Mouse (Mus musculus) T-helper 17 cell (primary cell): ENCODE measurements around the gene Limd1.

Source experiments
- in situ Hi-C, 2 experiments: fragments of 300-600 bp; cut with MboI, MseI; formaldehyde crosslinking; loops; 1 replicate in 1 of 2; 2 replicates in 1 of 2; pipeline ENCODE4 v1.15.1; 2025; ENCODE audit warnings: high pct_unique_total_duplicates in 2 of 2

The Limd1 gene

DNA sequence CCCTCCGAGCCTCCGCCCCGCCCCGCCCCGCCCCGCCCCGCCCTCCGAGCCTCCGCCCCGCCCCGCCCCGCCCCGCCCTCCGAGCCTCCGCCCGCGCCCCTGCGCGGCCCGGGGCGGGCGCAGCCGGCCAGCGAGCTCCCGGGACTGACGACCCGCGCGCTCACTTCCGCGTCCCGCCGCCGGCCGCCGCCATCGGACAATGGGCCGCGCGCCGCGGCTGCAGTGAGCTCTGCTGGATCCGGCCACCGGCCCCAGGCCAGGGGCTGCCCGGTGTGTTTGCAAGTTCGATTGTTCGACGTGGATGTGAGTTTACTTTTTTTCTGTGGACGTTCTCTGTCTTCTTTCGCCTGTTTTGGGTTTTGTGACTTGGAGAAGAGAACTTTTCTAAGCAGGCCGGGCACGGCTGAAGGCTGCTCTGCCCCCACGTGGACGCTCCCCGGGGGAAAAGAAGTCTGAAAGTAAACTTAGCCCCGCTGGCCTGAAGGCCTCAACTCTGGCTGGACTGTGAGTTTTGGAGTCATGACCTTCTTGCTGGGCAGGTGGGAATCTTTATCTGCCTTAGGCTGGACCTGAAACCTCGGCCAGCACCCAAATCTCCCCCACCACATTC, at the start of gene Limd1:
TSS of gene Limd1 (plus strand) at position 121 of the 610 bp plus-strand sequence.
- in situ Hi-C loops: loop anchor here (25.0 kb wide), 1 partner anchor 1766 kb away; the partner anchor contains the start of genes Nktr (in 2 of the 2), Sec22c (in 2 of the 2) and Ss18l2 (in 2 of the 2)

DNA sequence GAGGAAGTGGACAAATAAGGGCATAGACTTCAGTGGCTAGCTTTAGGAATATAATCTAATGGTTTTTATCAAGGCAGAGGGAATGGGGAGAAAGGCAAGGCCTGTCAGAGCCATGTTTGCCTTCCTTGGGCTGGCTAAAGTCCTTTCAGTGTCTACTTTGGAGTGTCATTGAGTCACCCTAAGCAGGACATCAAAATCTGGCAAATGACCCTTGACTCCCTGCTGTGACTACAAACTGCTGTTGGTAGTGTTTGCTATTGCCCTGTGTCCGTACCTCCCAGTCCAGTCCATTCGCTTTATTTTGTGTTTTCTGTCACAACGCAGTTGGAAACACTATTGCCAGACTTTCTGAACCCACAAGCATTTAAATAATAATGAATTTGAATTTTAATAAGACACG, 48.6 kb upstream of the Limd1 start:
- in situ Hi-C loops: loop anchor here in 1 of 2 experiments (25.0 kb wide), 1 partner anchor 168 kb away; the partner anchor contains the start of gene Tmem158

DNA sequence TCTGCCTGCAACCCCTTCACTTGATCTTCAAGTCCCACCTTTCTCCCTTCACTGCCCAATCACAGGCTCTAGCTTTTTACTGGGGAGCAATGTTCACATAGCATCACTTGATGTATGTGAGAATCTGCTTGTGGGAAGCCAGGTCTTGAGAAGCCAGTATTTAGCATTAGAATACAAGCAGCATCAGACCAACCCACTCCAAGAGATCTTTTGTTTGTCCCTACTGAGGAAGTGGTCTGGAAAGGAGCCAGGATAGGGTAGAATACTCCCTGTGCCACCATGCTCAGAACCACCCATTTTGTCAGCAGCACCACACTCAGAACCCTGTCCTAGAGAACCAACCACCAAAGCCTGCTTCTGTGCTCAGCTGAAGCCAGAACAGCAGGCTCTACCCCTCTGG, 47.5 kb upstream of the Limd1 start:
- in situ Hi-C loops: loop anchor here in 1 of 2 experiments (25.0 kb wide), 1 partner anchor 169 kb away; the partner anchor contains the start of gene Tmem158

DNA sequence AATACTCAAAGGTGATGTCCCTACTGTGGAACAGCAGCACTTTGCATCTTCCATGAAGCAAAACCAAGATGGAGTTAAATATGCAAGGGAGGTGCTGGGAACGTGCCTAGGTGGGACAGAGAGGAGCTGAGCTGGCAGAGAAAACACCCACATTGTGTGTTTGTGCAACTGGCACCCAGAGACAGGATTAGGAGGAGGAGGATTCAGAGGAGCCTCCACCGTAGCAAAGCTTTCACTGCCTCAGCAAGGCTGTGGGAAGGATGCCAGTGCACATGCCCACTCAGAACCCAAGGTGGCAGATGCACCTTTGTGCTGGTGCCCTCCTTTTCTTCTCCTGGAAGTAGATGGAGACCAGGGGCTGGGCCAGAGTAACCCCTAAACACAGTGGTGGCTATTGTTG, 40.3 kb upstream of the Limd1 start:
- in situ Hi-C loops: loop anchor here in 1 of 2 experiments (25.0 kb wide), 1 partner anchor 176 kb away; the partner anchor contains the start of gene Tmem158

DNA sequence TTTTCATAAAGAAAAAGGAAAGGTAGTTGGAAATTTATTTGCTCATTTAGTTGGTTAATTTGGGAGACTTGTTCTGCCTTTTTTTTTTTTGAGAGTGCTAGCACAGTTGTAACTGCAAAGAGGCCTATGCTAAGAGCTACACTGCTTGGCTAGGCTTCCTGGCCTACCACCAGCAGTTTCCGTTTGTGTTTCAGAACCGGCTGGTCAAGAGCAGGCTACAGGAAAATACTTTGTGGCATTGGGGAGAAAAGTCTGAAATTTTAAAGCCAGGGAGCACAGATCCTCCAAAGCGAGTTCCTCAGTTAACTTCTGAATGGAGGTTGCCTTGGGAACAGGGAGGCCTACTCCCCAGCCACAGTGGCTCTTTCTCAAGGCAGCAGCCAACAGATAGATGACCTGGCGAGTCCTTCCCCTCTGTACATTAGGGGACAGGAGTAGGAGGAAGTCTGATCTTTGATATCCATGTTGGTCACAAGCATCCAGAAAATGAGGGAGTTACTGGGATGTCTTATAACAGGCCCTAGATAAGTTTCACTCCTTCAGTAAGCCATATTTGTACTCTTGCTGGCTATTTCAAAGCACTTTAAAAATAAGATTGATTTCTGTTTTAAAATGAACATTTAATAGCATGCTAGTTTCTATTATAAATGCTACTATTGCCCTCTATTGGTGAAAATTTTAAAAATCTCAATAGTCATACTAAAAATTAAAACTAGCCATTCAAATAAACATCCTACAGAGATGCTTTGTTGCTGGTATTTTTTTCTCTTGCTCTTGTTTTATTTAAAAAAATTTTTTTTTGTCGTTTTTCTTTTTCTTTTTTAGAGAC, 38.1 kb upstream of the Limd1 start:
- in situ Hi-C loops: loop anchor here (5.0 to 25.0 kb wide), 2 partner anchors 178 to 183 kb away; partner anchors contain the start of gene Tmem158 (in 1 of the 2)

DNA sequence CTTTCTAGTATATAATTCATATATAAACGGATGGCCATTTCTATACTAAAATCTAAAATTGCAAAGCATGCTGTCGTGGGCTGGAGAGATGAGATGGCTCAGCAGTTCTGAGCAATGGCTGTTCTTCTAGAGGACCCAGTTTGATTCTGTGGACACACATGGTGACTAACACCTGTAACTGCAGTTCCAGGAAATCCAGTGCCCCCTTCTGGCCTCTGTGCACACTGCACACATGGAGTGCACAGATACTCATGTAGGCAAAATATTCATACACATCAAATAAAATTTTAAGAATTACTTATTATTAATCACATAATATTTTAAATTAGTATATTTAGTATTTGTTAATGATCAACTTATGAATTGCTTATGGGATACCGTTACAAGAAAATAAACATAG, 31.4 kb upstream of the Limd1 start:
- in situ Hi-C loops: loop anchor here in 1 of 2 experiments (25.0 kb wide), 1 partner anchor 185 kb away; the partner anchor contains the start of gene Tmem158

DNA sequence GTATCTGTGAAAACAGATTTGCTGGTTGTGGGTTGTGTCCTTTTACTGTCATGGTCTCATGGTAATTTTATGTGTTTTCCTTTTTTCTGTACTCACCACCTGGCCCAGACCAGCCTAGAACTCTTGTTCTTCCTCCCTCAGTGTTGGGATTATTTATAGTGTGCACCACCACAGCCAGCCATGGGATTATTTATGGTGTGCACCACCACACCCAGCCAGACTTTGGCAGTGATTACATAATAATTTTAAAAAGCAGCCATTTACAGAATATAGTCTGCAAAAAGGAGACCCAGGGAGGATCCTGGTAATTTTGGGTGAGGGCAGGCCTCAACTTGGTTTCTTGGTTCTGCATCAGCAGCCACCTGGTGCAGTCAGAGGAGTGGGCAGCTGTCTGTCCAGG, 29.9 kb upstream of the Limd1 start:
- in situ Hi-C loops: loop anchor here in 1 of 2 experiments (25.0 kb wide), 1 partner anchor 186 kb away; the partner anchor contains the start of gene Tmem158

DNA sequence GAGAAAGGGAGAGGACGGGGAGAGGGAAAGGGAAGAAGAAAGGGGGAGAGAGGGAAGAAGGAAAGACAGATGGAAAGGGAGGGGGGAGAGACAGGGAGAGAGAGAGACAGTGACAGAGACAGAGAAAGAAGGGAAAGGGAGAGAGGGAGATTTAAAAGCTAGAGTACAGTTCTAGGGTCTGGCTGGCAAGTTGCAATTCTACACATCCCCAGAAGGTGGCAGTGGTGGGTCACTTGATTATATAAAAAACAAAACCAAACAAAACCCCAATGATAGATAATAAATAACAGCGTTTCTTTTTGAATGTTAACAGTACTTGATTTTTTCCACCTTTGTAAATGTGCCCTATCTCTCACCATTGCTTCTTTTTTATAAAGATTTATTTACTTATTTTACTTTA, 28.3 kb upstream of the Limd1 start:
- in situ Hi-C loops: loop anchor here in 1 of 2 experiments (5.0 to 10.0 kb wide), 2 partner anchors 75 to 293 kb away; partner anchors contain the start of gene Sacm1l

DNA sequence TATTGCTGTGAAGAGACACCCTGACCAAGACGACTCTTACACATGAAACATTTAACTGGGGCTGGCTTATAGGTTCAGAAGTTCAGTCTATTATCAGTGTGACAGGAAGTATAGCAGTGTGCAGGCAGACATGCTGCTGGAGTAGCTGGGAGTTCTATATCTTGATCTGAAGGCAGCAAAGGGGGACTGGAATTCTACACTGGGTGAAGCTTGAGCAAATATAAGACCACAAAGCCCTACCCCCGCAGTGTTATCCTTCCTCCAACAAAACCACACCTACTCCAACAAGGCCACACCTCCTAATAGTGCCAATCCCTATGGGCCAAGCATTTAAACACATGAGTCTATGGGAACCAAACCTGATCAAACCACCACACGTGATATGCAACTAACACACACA, 26.7 kb upstream of the Limd1 start:
- in situ Hi-C loops: loop anchor here in 1 of 2 experiments (5.0 to 10.0 kb wide), 2 partner anchors 73 to 294 kb away; partner anchors contain the start of gene Sacm1l

DNA sequence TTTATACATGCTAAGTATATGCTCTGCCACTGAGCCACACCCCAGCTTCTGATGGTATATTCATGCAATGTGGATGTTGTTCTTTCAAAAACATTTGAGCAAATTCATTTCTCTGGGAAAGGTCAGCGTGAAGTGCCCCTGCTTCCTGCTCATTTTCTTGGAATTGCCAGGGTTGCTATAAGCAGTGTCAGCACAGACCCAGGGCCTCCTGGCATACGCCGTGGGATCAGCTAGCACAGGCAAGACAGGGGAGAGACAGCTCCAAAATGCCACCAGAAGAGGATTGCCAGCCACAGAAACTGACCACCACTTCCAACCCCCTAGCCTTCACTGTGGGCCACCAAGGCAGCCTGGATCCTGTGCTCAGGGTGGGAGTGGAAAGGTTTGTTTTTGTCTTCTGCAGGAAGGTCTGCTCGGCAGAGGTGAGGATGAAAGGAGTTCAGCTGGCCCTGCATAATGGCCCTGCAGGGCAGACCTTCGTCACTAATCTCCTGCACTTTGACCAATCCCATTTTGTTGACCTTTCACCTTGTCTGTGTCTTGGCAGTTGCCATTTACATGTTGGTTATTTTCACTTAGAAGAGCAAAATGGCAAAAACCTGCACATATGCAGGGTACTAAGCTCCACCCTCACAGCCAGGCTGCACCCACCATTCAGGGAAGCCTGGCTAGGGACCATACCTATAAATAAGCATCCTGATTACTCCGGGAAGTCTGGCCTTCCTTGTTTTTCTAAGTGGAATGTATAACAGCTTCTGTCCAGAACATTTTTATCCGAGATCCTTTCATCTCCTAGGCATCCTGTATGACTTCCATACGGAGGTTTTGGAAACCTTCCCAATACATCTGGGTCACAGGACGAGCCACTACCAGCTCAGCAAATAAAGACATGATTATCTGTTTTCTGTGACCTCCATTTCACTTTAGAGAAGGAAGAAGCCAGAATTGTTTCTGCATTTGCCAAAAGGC, 21.6 kb upstream of the Limd1 start:
- in situ Hi-C loops: loop anchor here in 1 of 2 experiments (10.0 kb wide), 1 partner anchor 68 kb away; the partner anchor contains the start of gene Sacm1l

DNA sequence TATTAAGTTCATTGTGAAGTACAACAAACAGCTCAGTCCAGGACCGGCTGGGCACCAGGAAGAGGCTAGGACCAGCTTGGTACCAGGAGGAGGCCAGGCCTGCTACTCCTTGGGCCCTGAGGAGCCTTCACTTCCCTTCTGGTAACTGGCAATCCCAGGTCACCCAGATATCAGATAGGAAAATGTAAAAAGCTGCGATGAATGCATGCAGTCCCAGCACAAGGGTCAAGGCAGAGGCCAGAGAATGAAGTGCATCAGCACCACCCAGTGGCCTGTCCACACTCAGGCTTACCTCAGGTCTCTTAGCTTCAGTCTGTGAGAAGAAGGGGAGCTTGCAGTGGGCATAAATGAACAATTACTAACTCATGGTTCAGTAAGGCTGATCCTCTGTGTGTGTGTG, 20.9 kb upstream of the Limd1 start:
- in situ Hi-C loops: loop anchor here in 1 of 2 experiments (10.0 kb wide), 1 partner anchor 67 kb away; the partner anchor contains the start of gene Sacm1l

DNA sequence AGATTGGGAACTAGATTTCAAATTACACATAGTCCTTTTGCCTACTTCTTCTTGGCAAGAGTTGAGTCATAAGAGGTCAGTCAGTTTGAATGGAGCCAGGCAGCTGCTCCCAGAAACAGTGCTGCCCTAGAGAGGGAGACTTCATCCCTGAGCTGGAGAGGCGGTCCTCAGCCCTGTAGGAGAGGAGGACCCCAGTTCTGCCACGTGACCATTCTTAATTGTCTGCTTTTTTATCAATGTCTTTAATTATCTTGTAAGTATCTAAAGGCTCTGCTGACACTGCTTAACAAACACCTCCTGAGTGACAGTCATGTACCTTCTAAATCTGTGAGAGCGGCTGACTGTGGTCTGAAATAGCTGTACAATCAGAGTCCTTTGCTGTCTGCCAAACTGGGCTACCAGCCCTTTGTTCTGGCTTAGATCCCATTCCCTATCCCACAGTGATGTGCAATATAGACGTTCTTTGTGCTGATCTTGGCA, 11.3 kb upstream of the Limd1 start:
- in situ Hi-C loops: no loop called here

DNA sequence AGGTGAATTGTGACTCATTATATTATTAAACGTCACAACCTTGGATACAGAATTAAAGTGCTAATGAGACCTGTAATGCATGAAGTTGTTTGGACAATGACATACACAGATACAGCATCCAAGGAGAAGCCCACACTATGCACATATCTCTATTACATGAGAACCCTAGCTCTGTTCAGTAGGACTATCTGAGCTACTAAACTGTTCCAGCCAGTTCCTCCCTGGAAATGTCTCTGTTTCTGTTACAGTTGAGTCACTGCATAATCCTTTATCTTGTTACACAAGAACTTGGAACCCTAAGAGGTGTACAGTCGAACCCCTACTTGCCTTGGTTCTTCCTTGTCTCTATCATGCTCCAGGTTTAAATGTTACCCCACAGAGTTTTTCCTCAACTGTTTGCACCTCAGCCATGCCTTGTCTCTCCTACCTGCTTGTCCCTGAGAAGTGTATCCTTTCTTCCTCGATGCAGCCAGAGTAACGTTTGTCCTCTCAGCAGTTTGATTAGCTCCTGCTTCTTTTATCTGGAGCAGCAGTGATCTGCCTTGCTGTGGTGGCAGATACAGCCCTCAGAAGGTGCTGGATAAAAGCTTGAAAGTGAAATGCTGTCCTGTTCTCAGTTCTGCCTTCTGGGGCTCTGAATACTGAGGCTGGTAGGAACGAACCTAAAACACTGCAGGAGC, 10.0 kb upstream of the Limd1 start:
- in situ Hi-C loops: no loop called here

DNA sequence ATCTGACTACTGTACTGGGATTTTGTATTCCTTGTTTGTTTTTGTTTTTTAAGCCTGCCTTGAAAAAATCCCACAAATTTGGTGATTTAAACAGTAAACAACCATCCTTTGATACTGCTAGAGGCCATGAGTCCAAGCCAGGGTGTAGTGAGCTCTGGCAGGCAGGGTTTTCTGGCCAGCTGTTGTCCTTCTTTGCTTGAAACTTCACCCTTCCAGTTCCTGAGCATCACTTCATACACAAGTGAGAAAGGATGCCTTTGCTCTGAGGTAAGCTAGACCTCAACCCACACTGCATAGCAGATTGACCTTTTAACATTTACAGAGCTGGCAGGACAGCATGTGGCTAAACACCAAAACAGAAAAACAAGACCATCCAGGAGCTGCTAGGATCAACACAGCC, 9.4 kb upstream of the Limd1 start:
- in situ Hi-C loops: no loop called here

DNA sequence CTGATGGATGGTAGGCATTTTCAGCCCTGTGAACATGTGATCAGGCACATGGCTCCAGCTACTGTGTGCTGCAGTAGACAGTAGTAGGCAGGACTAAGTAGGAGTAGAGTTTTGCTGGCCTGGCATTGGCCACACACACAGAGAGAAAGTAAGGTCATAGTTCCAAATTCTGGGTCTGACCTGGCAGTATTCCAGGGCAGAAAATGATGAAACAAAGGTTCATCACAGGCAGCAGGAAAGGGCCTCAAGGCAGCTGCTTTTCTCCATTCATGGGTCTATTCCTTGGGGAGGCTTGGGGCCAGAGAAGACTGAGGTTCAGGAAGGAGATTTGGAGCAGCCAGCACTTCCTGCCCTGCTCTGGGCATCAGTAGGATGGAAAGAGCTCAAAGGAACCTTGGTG, 5.1 kb upstream of the Limd1 start:
- in situ Hi-C loops: no loop called here

DNA sequence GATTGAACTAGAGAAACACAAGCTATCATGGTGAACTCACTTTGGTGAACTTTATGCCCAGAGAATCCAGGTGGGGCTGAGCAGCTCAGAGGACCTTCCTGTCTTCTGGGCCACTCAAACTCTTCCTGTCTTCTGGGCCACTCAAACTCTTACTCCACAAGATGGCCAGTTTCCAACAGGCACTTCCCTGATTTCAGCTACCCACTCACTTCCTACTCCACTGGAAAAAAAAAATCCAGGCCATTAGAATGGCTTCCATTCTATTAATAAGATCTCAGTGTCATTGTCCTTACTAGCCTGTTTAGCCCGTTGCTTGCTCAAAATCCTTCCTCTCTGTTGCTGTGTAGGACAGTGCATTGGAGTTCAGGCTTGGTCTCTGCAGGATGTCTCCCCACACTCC, 2.9 kb upstream of the Limd1 start:
- in situ Hi-C loops: loop anchor here (25.0 kb wide), 1 partner anchor 1763 kb away; the partner anchor contains the start of genes Nktr (in 2 of the 2), Sec22c (in 2 of the 2) and Ss18l2 (in 2 of the 2)

DNA sequence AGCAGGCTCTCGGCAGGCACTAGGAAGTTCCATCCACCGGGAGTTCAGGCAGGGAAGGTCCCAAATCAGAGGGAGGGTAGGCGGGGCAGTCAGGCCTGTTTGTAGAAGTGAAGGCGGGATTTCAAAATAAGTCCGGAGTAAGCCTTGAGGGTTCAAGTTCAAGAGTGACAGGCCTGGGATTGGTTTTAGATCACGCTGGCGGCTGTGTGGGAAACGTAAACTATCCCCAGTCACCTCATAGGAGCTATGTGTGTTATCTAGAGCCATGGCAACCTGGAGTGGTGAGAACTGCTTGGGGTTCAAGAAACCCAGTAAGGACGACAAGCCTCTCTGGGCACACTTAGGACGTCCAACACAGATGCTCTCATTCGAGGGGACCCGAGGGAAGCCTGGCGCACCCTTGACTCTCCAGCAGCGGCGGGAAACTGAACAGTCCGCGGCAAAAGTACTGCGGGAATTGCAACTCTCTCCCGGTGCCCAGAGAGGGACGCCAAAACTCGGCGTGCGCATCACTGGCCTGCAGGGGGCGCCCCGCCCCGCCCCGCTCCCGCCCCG, 398 bp upstream of the Limd1 start:
- in situ Hi-C loops: loop anchor here (25.0 kb wide), 1 partner anchor 1766 kb away; the partner anchor contains the start of genes Nktr (in 2 of the 2), Sec22c (in 2 of the 2) and Ss18l2 (in 2 of the 2)

DNA sequence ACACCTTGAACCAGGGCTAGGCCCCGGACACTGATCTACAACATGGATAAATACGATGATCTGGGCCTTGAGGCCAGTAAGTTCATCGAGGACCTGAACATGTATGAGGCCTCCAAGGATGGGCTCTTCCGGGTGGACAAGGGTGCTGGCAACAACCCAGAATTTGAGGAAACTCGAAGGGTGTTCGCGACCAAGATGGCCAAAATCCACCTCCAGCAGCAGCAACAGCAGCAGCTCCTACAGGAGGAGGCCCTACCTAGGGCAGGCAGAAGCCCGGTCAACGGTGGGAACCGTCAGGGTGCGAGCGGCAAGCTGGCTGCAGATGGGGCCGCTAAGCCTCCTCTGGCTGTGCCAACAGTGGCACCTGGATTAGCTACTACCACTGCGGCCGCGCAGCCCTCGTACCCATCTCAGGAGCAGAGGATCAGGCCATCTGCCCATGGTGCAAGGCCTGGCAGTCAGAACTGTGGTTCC, 727 bp downstream of the Limd1 start:
- in situ Hi-C loops: loop anchor here (25.0 kb wide), 1 partner anchor 1767 kb away; the partner anchor contains the start of genes Nktr (in 2 of the 2), Sec22c (in 2 of the 2) and Ss18l2 (in 2 of the 2)

DNA sequence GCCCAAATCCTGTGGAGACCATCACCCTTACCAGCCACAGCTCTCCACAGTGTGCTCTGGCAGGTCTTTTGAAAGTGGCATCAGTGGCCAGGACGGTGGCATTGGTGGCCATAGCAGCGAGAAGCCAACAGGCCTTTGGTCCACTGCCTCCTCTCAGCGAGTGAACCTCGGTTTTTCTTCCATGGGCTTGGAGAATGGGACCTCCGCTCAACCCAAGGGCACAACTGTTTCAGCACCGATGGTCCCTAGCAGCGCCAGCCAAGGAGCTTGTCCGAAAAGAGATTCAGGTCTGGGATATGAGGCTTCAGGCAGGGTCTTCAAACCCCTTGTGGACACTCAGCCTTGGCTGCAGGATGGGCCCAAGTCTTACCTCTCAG, 1.4 kb downstream of the Limd1 start:
- in situ Hi-C loops: loop anchor here (25.0 kb wide), 1 partner anchor 1768 kb away; the partner anchor contains the start of genes Nktr (in 2 of the 2), Sec22c (in 2 of the 2) and Ss18l2 (in 2 of the 2)
